Mouse (Mus musculus): ENCODE results near the gene Mycbpap.

Mycbpap gene

DNA sequence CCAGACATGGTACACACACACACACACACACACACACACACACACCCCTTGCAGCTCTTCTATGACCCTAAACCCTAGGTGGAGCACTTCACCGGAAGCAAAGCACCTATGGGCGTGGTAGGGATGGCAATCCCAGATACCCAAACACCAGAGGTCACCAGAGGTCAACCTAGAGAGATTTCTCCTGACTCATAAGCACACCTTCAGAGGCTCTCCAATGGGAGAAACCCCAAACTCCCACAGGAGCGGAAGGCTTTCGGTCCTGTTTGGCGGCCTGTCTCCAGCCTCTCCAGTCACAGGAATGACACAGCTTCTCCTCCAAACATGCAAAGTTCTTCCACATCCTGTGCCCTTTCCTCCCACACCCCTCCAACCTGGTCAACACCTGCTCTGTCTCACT, 24.8 kb upstream of the Mycbpap start:
- Histone ChIP-seq H3K36me3 (ENCODE audit: control insufficient read depth, insufficient read depth, low read length, poor library complexity, severe bottlenecking) (no peaks in the 10 kb centered on the region), H3K27me3 (ENCODE audit: control insufficient read depth, insufficient read depth, low read length, poor library complexity, severe bottlenecking) (no peaks in the 10 kb centered on the region)
- no peak for DNase-seq (ENCODE audit: low read depth, low spot score)

DNA sequence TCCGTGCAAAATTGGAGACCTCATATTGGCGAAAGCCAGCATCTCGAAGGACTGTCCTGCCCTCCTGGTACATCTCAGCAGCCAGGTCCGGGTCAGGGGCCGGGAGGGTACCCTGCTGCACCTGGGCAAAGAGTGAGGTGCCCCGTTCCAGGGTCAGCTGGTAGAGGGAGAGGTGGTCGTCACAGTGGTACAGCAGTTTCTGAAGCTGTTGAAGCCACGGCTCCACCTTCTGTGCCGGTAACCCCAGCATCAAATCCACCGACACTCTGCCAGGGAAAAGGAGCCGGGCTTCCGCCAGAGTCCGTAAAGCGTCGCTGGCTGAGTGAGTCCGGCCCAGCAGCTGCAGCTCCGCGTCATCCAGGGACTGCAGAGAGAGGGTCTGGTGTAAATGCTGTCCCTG, 22.9 kb upstream of the Mycbpap start:
- DNase-seq (ENCODE audit: low read depth, low spot score), result no peak
- H3K36me3 ChIP-seq (ENCODE audit: control insufficient read depth, insufficient read depth, low read length, poor library complexity, severe bottlenecking), result no peaks in the 10 kb centered on the region
- no peaks in the 10 kb centered on the region for H3K27me3 ChIP-seq (ENCODE audit: control insufficient read depth, insufficient read depth, low read length, poor library complexity, severe bottlenecking)

DNA sequence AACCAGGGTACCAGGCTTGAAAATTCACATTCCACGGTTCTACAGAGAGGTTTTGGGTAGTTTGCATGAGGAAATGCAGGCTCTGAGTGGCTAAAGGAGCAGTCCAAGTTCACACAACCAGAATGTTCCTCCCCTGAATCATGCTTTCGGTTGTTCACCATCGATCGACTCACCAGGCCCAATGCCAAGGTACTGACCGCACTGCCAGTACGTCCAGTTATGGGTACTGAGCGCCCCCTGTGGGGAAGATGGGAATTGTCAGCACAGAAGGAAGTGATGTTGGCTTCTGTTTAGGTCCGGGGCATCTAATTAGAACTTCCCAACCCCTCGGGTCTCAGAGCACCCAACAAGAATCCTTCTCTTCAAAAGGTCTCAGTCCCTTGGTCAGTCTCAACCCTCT, 22.4 kb upstream of the Mycbpap start:
- peak; percentile 69 for DNase-seq (ENCODE audit: low read depth, low spot score)
- Histone ChIP-seq H3K27me3 (ENCODE audit: control insufficient read depth, insufficient read depth, low read length, poor library complexity, severe bottlenecking) (no peaks in the 10 kb centered on the region), H3K36me3 (ENCODE audit: control insufficient read depth, insufficient read depth, low read length, poor library complexity, severe bottlenecking) (no peaks in the 10 kb centered on the region)

DNA sequence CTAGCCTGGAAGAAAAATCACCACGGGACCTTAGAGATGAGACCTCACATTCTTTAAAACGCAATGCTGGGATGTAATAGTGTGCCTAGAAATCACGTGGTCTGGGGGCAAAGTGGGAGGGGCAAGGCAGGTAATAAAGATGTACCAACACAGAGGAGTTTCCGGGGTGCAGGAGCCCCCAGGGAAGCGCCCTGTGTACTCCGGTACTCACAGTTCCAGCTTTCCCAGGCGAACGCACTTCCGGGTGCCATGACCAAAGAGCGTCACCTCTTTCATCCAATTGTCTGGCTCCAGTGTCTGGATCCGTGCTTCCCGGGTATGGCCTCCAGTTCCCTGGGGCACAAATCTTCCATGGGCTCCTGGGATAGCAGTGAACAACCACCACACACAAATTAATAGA, 21.8 kb upstream of the Mycbpap start:
- H3K36me3 ChIP-seq (ENCODE audit: control insufficient read depth, insufficient read depth, low read length, poor library complexity, severe bottlenecking), result no peaks in the 10 kb centered on the region
- H3K27me3 ChIP-seq (ENCODE audit: control insufficient read depth, insufficient read depth, low read length, poor library complexity, severe bottlenecking), result no peaks in the 10 kb centered on the region
- no peak for DNase-seq (ENCODE audit: low read depth, low spot score)

DNA sequence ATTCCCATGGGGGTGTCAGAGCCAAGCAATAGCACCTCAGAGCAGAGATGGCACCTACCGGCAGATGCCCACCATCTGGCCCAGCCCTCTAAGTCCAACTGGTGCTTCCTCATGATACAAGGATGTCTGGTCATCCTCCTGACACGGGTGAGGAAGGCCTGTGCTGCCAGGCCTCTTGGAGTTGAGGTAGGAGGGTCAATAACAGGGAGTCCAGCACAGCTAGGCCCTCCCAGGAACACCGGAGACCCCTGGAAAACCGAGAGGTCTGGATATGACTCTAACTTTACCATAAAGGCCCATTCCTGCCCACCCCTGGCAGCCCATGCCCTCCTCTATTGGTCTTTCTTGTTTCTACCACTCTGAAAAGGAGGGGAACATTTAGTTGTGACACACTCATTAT, 20.9 kb upstream of the Mycbpap start:
- no peaks in the 10 kb centered on the region for H3K36me3 ChIP-seq (ENCODE audit: control insufficient read depth, insufficient read depth, low read length, poor library complexity, severe bottlenecking)
- no peak for DNase-seq (ENCODE audit: low read depth, low spot score)
- no peaks in the 10 kb centered on the region for H3K27me3 ChIP-seq (ENCODE audit: control insufficient read depth, insufficient read depth, low read length, poor library complexity, severe bottlenecking)

DNA sequence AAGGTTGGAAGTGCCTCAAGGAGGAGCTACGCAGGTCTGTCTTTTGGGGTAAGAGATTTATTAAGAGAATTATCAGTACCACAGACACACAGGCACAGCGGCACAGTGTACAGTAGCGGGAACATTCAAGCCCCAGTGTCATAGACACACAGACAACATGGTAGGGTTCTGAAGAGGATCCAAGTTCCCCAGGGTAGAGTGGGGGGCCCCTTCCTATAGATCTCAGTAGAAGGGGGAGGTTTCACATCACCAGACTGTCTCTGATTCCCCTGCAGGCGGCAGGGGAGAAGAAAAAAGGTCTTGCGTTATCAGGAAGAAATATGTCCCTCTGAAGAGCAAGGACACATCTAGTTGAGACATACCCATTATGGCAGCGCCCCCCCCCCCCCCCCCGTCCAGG, 18.2 kb upstream of the Mycbpap start:
- no peaks in the 10 kb centered on the region for H3K36me3 ChIP-seq (ENCODE audit: control insufficient read depth, insufficient read depth, low read length, poor library complexity, severe bottlenecking)
- DNase-seq (ENCODE audit: low read depth, low spot score), result no peak
- H3K27me3 ChIP-seq (ENCODE audit: control insufficient read depth, insufficient read depth, low read length, poor library complexity, severe bottlenecking), result no peaks in the 10 kb centered on the region

DNA sequence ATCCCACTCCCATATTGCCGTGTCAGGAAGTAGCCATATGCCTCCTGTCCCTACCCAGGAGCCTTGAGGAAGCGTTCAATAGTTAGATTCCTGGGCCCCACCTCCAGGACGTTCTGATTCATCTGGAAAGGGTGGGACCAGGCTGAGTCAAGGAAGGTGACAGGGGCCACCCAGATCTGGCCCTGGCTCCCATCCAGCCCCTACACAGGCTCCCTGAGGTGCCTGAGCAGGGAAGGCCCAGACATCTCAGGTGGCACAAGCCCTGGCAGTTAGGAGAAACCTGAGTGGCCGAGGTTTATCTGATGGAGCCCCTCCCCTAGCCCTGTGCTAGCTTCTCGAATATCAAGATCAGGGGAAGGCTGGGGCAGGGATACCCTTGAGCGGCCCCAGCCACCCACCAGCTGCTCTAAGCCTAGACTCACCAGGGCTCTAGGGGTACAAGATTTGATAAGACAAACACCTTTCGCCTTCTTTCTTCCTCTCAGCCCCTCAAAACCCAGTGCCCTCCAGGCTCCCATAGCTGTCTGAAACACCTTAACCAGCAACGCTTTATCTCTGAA, 17.3 kb upstream of the Mycbpap start:
- no peak for DNase-seq (ENCODE audit: low read depth, low spot score)
- Histone ChIP-seq H3K27me3 (ENCODE audit: control insufficient read depth, insufficient read depth, low read length, poor library complexity, severe bottlenecking) (no peaks in the 10 kb centered on the region), H3K36me3 (ENCODE audit: control insufficient read depth, insufficient read depth, low read length, poor library complexity, severe bottlenecking) (no peaks in the 10 kb centered on the region)

DNA sequence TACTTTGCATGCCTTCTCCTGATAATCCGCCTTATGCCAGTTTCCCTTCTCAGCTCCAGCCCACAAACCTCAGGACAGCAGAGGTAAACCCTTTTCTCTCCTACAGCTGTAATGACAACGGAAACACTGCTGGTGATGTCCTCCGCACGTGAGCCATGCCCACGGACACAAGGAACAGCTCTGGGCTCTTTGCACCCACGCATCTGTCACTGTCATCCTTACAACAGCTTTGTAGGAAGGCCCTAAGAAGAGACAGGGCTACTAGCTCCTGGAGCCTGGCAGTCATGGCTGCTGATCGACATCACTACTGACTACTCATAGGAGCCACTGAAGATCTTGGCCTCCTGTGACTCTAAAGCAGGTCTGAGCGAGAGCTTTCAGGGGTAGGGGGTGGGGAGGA, 11.6 kb upstream of the Mycbpap start:
- Histone ChIP-seq H3K36me3 (ENCODE audit: control insufficient read depth, insufficient read depth, low read length, poor library complexity, severe bottlenecking) (no peaks in the 10 kb centered on the region), H3K27me3 (ENCODE audit: control insufficient read depth, insufficient read depth, low read length, poor library complexity, severe bottlenecking) (no peaks in the 10 kb centered on the region)
- no peak for DNase-seq (ENCODE audit: low read depth, low spot score)

DNA sequence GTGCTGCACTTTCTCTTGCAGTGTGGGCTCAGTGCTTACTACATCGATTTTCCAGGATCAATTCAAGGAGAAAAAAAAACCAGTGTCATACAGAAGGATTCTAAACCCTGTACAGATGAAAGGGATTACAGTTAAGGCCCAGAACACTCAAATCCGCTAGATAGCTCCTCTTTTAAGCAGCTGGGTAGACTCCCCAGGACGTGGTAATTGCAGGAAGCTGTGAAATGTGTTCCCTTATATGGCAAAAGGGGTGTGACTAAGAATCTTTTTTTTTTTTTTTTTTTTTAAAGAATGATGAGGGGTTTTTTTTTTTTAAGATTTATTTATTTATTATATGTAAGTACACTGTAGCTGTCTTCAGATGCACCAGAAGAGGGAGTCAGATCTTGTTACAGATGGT, 7.3 kb upstream of the Mycbpap start:
- H3K36me3 ChIP-seq (ENCODE audit: control insufficient read depth, insufficient read depth, low read length, poor library complexity, severe bottlenecking), result no peaks in the 10 kb centered on the region
- DNase-seq (ENCODE audit: low read depth, low spot score), result no peak
- H3K27me3 ChIP-seq (ENCODE audit: control insufficient read depth, insufficient read depth, low read length, poor library complexity, severe bottlenecking), result no peaks in the 10 kb centered on the region

DNA sequence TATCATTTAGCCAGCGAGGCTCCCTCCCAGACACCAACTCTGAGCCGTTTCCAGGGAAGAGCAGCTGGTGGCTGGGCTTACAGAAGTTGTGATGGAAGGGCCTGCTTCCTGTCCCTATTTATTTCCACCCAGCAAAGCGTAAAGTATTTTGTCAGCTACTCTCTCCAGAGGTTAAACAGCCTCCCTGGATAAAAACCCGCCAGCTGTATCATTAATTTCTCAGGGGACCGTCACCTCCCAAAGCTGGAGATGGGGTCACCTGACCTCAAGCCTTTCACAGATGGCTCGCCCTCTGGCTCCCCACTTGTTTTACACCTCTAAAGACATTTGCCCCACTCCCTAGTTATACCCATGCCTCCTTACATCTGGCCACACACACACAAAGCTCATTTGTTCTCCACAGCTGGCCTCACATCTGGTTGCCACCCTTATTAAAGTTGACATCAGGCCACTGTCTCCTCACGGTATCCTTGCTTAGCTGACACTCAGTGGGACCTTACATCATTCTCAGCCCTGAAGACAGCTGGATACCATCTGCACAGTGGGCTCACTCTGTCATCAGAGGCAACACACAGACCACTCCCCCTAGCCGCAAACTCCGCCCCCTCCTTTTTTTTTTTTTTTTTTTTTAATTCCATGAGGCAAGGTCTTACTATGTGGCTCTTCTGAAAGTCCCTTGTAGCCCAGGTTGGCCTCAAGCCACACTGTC, 4.8 kb upstream of the Mycbpap start:
- Histone ChIP-seq H3K27me3 (ENCODE audit: control insufficient read depth, insufficient read depth, low read length, poor library complexity, severe bottlenecking) (no peaks in the 10 kb centered on the region), H3K36me3 (ENCODE audit: control insufficient read depth, insufficient read depth, low read length, poor library complexity, severe bottlenecking) (no peaks in the 10 kb centered on the region)
- no peak for DNase-seq (ENCODE audit: low read depth, low spot score)

DNA sequence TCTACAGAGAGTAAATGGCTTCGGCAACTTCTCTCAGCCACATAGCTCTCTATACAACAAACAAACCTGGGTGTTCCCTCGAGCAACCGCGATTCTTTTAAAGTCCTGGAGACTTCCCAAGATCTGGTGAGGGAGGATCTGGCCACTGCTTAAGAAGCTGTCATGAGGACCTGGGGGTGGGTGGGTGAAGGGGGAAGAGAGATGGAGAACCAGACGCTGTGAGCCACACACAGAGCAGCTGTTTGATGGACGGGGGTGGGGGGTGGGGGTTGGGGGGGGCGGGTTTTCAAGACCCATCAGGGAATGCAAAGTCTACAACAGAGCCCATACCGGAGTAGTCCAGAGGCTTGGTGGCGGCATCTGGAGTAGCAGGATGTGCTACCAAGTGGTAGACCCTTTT, 8.1 kb downstream of the Mycbpap start:
- Histone ChIP-seq H3K27me3 (ENCODE audit: control insufficient read depth, insufficient read depth, low read length, poor library complexity, severe bottlenecking) (no peaks in the 10 kb centered on the region; the same call in 1 of the 2 replicates), H3K36me3 (ENCODE audit: control insufficient read depth, insufficient read depth, low read length, poor library complexity, severe bottlenecking) (no peaks in the 10 kb centered on the region)
- DNase-seq (ENCODE audit: low read depth, low spot score), result no peak

DNA sequence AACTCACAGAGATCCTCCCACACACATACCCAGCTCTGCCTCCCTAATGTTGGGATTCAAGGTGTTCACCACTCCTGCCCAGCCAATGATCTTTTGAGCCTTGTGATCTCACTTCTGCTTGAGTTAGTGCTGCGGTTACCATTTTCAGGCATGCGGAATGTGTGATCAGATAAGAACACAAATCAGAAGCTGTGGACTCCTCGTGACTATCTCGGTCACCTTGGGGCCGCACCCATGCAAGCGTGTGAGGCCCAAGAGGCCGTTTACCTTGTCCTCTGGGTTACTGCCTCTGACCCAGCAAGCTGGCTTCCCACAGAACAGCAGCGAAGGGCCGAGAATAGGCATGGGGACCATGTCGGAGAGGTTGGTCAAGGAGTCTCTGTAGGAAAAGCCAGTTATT, 12.6 kb downstream of the Mycbpap start:
- Histone ChIP-seq H3K36me3 (ENCODE audit: control insufficient read depth, insufficient read depth, low read length, poor library complexity, severe bottlenecking) (no peaks in the 10 kb centered on the region), H3K27me3 (ENCODE audit: control insufficient read depth, insufficient read depth, low read length, poor library complexity, severe bottlenecking) (no peaks in the 10 kb centered on the region; the same call in 1 of the 2 replicates)
- no peak for DNase-seq (ENCODE audit: low read depth, low spot score)

DNA sequence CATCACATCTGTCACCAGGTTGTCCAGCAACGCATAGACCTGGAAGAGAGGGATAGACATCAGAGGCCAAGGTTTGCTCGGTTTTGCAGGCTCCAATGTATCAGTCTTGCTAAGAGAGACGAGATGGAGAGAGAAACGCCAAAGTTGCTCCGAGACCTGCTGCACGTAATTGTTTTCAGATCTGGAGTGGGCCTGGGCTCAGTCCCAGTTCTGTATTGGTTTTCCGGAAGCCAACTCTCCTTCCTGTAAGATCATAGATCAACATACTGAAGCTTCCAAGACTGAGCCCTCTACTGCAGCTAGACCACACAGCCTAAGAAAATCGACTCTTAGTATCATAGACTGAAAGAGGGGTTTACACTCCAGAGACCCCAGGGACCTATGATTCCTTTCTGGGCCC, 20.1 kb downstream of the Mycbpap start:
- Histone ChIP-seq H3K36me3 (ENCODE audit: control insufficient read depth, insufficient read depth, low read length, poor library complexity, severe bottlenecking) (no peaks in the 10 kb centered on the region), H3K27me3 (ENCODE audit: control insufficient read depth, insufficient read depth, low read length, poor library complexity, severe bottlenecking) (peaks cover 2% of the 10 kb centered on the region)
- DNase-seq (ENCODE audit: low read depth, low spot score), result no peak

DNA sequence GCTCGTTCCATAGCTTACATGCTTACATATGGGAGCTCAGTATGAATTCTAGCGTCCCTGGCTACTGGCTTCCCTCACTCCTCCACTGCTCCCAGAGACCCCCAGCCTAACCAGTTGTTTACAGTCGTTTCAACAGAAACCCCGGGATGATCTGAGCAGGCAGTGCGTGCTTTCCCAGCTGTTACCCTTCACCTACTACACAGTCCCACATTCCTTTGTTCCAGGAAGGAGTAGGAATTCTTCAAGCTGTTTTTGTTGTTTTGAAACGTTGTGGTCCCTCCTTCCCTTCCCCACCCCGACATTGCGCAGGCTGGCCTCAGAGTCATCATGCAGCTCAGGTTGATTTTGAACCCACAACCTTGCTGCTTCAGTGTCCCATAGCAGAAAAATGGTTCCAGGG, 21.2 kb downstream of the Mycbpap start:
- DNase-seq (ENCODE audit: low read depth, low spot score), result no peak
- Histone ChIP-seq H3K27me3 (ENCODE audit: control insufficient read depth, insufficient read depth, low read length, poor library complexity, severe bottlenecking) (peaks cover 2% of the 10 kb centered on the region), H3K36me3 (ENCODE audit: control insufficient read depth, insufficient read depth, low read length, poor library complexity, severe bottlenecking) (no peaks in the 10 kb centered on the region)

DNA sequence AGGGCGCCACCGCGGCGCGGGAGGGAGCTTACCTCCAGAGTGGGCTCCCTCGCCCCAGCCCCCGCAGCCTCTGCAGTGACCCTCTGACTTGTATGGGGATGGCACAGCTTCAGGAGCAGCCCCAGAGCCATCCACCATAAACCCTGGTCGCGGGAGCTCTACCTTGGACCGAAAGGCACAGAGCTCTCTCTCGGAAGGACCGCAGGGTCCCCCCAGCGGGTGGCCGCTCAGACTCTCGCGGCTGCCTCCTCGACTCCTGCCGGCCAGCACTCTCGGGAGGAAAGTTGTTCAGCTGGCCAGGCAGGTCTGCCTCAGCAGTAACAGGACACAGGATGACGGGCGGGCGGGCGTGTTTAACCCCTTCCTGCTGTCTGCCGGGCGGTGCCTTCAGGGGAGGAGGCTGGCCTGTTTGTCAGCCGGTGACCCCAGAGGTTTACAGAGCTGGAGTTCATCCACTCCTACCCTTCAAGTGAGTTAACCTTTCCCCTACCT, 21.8 kb downstream of the Mycbpap start, which contains the start of gene Epn3:
Epn3 (minus strand) TSS at position 314 of the 492 bp plus-strand sequence.
- DNase-seq (ENCODE audit: low read depth, low spot score), result no peak
- Histone ChIP-seq H3K27me3 (ENCODE audit: control insufficient read depth, insufficient read depth, low read length, poor library complexity, severe bottlenecking) (peaks cover 2% of the 10 kb centered on the region), H3K36me3 (ENCODE audit: control insufficient read depth, insufficient read depth, low read length, poor library complexity, severe bottlenecking) (no peaks in the 10 kb centered on the region)

DNA sequence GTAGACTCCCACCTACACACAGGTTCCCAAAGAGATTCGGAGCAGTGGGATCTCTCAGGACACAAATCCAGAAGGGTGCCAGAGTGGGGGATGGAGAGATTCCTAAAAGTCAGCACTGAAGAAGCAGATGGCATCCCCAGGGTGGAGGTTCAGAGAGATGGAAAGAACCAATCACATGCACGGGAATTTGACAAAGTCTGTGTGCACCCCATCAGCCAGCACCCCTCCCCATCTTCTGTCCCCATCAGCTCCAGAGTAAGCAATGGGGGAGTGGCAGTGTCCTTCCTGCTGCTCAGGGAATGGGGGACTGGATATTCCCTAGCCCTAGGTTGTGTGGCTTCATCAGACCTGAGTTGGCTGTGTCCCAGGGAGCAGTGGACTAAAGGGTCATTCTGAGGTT, 22.5 kb downstream of the Mycbpap start:
- no peaks in the 10 kb centered on the region for H3K36me3 ChIP-seq (ENCODE audit: control insufficient read depth, insufficient read depth, low read length, poor library complexity, severe bottlenecking)
- DNase-seq (ENCODE audit: low read depth, low spot score), result no peak
- peaks cover 2% of the 10 kb centered on the region for H3K27me3 ChIP-seq (ENCODE audit: control insufficient read depth, insufficient read depth, low read length, poor library complexity, severe bottlenecking)
